Mouse (Mus musculus) urinary bladder, postnatal 4 days (tissue): ENCODE measurements around the gene Ulk1.

Experiments used
- DNase-seq, 2 experiments: peaks; one replicate each; pipeline ENCODE4 v3.0.0; 2021 to 2022; ENCODE audit warnings: low spot score in 2 of 2

The Ulk1 gene

GRCm38 (mm10) chr5:110769272-110769671, 40.6 kb downstream of the Ulk1 start:
- no peak for DNase-seq

- no peak for DNase-seq
Measured at GRCm38 (mm10) chr5:110763890-110764289, 46.0 kb downstream of the Ulk1 start.

- no peak for DNase-seq
Measured at GRCm38 (mm10) chr5:110745021-110745420, 64.9 kb downstream of the Ulk1 start.

- no peak for DNase-seq
Measured at GRCm38 (mm10) chr5:110739496-110740275, 70.2 kb downstream of the Ulk1 start.

- DNase-seq, result no peak
Measured at GRCm38 (mm10) chr5:110735606-110736005, 74.3 kb downstream of the Ulk1 start.
